9 mouse cellular contexts compared by ENCODE assay signal in the genomic region with DNA sequence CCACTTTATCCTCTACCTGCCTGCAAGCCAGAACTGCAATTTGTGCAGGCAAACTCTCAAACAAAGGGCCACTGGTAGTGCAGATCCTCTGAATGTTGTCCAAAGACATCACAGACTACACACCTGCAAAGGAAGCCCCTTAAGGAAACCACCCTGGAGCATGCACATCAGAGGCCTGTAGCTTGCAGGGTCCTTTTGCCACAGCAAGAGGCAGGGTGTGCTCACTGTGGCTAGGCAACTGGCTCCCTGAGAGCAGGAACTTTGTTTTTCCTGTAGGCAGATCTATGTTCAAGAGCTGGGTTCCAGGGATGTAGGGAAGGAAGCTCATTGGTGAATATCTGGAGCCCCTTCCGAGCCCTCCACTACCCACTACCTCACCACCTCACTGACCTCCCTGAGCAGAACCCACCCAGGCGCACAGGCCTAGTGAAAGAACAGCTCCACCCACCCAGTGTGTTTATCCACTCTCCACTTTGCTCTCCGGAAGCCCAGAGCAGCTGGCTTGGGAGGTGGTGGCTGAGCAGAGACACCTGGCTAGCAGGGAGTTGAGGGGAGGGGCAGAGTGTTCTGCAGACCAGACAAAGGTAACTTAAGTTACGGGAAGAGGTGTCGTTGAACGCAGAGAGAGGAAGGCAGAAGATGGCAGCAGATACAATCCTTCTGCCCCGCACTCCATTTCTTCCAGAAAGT. TPM values are rescaled to one million over a fixed set of nuclear protein-coding genes. Genes with fewer than 3 reads are reported as not detected.
DNase-seq lines count a peak whose midpoint lies in the region; ATAC-seq and TF ChIP-seq lines count a peak whose summit lies in the region.
"Had no signal": no experiment of that assay in that cellular context is flagged by ENCODE, and none has a peak within 500 bp of the region (broad histone marks: within the 10 kb centered on the region; RNA-seq: fewer than 3 reads in every experiment).

No protein-coding gene starts in this region.

- no peak for TF ChIP-seq CTCF in liver, postnatal 0 days (IDR thresholded peaks at IDR 0.05; ENCODE audit: low read depth)

- no peak for TF ChIP-seq EP300 in liver, postnatal 0 days (IDR thresholded peaks at IDR 0.05; ENCODE audit: low read depth)

- no peak overlapping the region for H3K9ac ChIP-seq in liver, embryonic 11.5 days (ENCODE audit: low read depth, low read length)
- H3K9ac ChIP-seq in liver, postnatal 0 days (replicated peaks), result no peak overlapping the region
- H3K9ac ChIP-seq in hindbrain, embryonic 12.5 days, result peak overlapping the region; percentile 27; the same call in 1 of the 2 replicates
- H3K9ac ChIP-seq: liver, embryonic 14.5 days had no signal

- H3K27ac ChIP-seq in liver, embryonic 11.5 days (ENCODE audit: low read depth, low read length), result no peak overlapping the region
- no peak overlapping the region for H3K27ac ChIP-seq in liver, postnatal 0 days (ENCODE audit: low read depth)
- H3K27ac ChIP-seq in hindbrain, embryonic 12.5 days, result 0 out of 2 replicates have a peak overlapping the region, but pooled peaks have one; percentile 17
- H3K27ac ChIP-seq: liver, embryonic 14.5 days had no signal

- H3K9me3 ChIP-seq in liver, embryonic 11.5 days (ENCODE audit: control insufficient read depth, low read length), result no peaks in the 10 kb centered on the region
- H3K9me3 ChIP-seq in liver, postnatal 0 days (ENCODE audit: low read length), result no peaks in the 10 kb centered on the region
- H3K9me3 ChIP-seq in hindbrain, embryonic 12.5 days (replicated peaks), result no peaks in the 10 kb centered on the region

- WGBS in liver, embryonic 11.5 days, result 46% methylated on average over 7 of the region's 7 CpGs
- WGBS in liver, postnatal 0 days (ENCODE audit: insufficient replicate concordance), result 64% methylated on average over 7 of the region's 7 CpGs
- WGBS in hindbrain, embryonic 12.5 days, result 54% methylated on average over 7 of the region's 7 CpGs

- H3K36me3 ChIP-seq in liver, embryonic 11.5 days (ENCODE audit: control insufficient read depth, insufficient read depth, low read length), result no peaks in the 10 kb centered on the region
- no peaks in the 10 kb centered on the region for H3K36me3 ChIP-seq in liver, postnatal 0 days (replicated peaks; ENCODE audit: insufficient read depth, low read length)
- H3K36me3 ChIP-seq in hindbrain, embryonic 12.5 days, result no peaks in the 10 kb centered on the region

- H3K4me3 ChIP-seq in liver, embryonic 11.5 days (ENCODE audit: low read depth, low read length), result no peak overlapping the region
- no peak overlapping the region for H3K4me3 ChIP-seq in liver, postnatal 0 days (ENCODE audit: low read depth, low read length)
- peak overlapping the region; percentile 48; the same call in 1 of the 2 replicates for H3K4me3 ChIP-seq in hindbrain, embryonic 12.5 days

- H3K4me1 ChIP-seq in liver, embryonic 11.5 days (replicated peaks; ENCODE audit: control insufficient read depth, insufficient read depth, low read length), result peaks cover 53% of the 10 kb centered on the region
- H3K4me1 ChIP-seq in liver, postnatal 0 days (ENCODE audit: insufficient read depth), result peaks cover 35% of the 10 kb centered on the region
- H3K4me1 ChIP-seq in hindbrain, embryonic 12.5 days, result peaks cover 79% of the 10 kb centered on the region

- H3K4me2 ChIP-seq in liver, embryonic 11.5 days, result peak overlapping the region; percentile 94
- no peak overlapping the region for H3K4me2 ChIP-seq in liver, postnatal 0 days (ENCODE audit: low read depth, low read length)
- H3K4me2 ChIP-seq in hindbrain, embryonic 12.5 days (replicated peaks), result peak overlapping the region; percentile 98

- peaks cover 52% of the 10 kb centered on the region for H3K27me3 ChIP-seq in liver, embryonic 11.5 days (replicated peaks; ENCODE audit: control insufficient read depth, insufficient read depth, low read length)
- H3K27me3 ChIP-seq in liver, postnatal 0 days (ENCODE audit: insufficient read depth, low read length), result peaks cover 45% of the 10 kb centered on the region
- peaks cover 26% of the 10 kb centered on the region for H3K27me3 ChIP-seq in hindbrain, embryonic 12.5 days

- ATAC-seq in liver, embryonic 11.5 days (replicated peaks; ENCODE audit: low FRiP score), result no peak
- ATAC-seq in liver, postnatal 0 days, result no peak
- no peak for ATAC-seq in hindbrain, embryonic 12.5 days (ENCODE audit: low FRiP score)
- ATAC-seq in erythroid progenitor cell, adult 5-6 weeks (replicated peaks; ENCODE audit: low FRiP score, poor library complexity, severe bottlenecking), result no peak

- DNase-seq in liver, embryonic 11.5 days (ENCODE audit: low spot score), result no peak
- no peak for DNase-seq in liver, postnatal 0 days
- DNase-seq in lung, postnatal 36 days, result peak; percentile 56
- peak; percentile 72 for DNase-seq in thymus, postnatal 25 days
- DNase-seq in embryo, embryonic 10.5 days (ENCODE audit: low spot score), result no peak
- no peak for DNase-seq in right cerebral cortex, adult 2 months (ENCODE audit: low spot score in 2 of 2)

RNA-seq across cellular contexts. Expression of a gene that starts 4.1 kb away (rescaled TPM):
- polyA plus RNA-seq in liver, embryonic 11.5 days (2014; fragmentation: Nextera tagmentation; extraction: Ambion mirVana), result 2.5 and 3.8 TPM in 2 replicates
- polyA plus RNA-seq in liver, postnatal 0 days (2015; fragmentation: Nextera tagmentation; extraction: Ambion mirVana), result 0.05 and 0.08 TPM in 2 replicates
- 14.6 and 17.4 TPM in 2 replicates for polyA plus RNA-seq in hindbrain, embryonic 12.5 days (2016; fragmentation: Nextera tagmentation; extraction: Ambion mirVana)
- not detected in 2 replicates for total RNA-seq in erythroid progenitor cell, adult 5-6 weeks (2015; ENCODE audit: low replicate concordance)
- not detected in 2 replicates for total RNA-seq in erythroid progenitor cell, adult 5-6 weeks (2017; ENCODE audit: low replicate concordance)

RNA-seq across cellular contexts. Expression of a gene that starts 17.3 kb away (rescaled TPM):
- polyA plus RNA-seq in liver, embryonic 11.5 days (2014; fragmentation: Nextera tagmentation; extraction: Ambion mirVana), result 6.4 and 7.2 TPM in 2 replicates
- 1.7 and 1.8 TPM in 2 replicates for polyA plus RNA-seq in liver, postnatal 0 days (2015; fragmentation: Nextera tagmentation; extraction: Ambion mirVana)
- polyA plus RNA-seq in hindbrain, embryonic 12.5 days (2016; fragmentation: Nextera tagmentation; extraction: Ambion mirVana), result 8.8 and 9.0 TPM in 2 replicates
- not detected in 2 replicates for total RNA-seq in erythroid progenitor cell, adult 5-6 weeks (2015; ENCODE audit: low replicate concordance)
- total RNA-seq in erythroid progenitor cell, adult 5-6 weeks (2017; ENCODE audit: low replicate concordance), result not detected in 2 replicates

RNA-seq across cellular contexts. Expression of a gene that starts 44.6 kb away (rescaled TPM):
- 0.75 and 1.0 TPM in 2 replicates for polyA plus RNA-seq in liver, embryonic 11.5 days (2014; fragmentation: Nextera tagmentation; extraction: Ambion mirVana)
- 0.25 and 0.48 TPM in 2 replicates for polyA plus RNA-seq in liver, postnatal 0 days (2015; fragmentation: Nextera tagmentation; extraction: Ambion mirVana)
- 0.35 and 0.46 TPM in 2 replicates for polyA plus RNA-seq in hindbrain, embryonic 12.5 days (2016; fragmentation: Nextera tagmentation; extraction: Ambion mirVana)
- not detected in 2 replicates for total RNA-seq in erythroid progenitor cell, adult 5-6 weeks (2015; ENCODE audit: low replicate concordance)
- total RNA-seq in erythroid progenitor cell, adult 5-6 weeks (2017; ENCODE audit: low replicate concordance), result not detected in 2 replicates

RNA-seq across cellular contexts. Expression of a gene that starts 46.1 kb away (rescaled TPM):
- polyA plus RNA-seq in liver, embryonic 11.5 days (2014; fragmentation: Nextera tagmentation; extraction: Ambion mirVana), result 54.6 and 55.2 TPM in 2 replicates
- 20.3 and 22.3 TPM in 2 replicates for polyA plus RNA-seq in liver, postnatal 0 days (2015; fragmentation: Nextera tagmentation; extraction: Ambion mirVana)
- polyA plus RNA-seq in hindbrain, embryonic 12.5 days (2016; fragmentation: Nextera tagmentation; extraction: Ambion mirVana), result 38.7 and 43.5 TPM in 2 replicates
- total RNA-seq in erythroid progenitor cell, adult 5-6 weeks (2015; ENCODE audit: low replicate concordance), result 11.9 TPM in 1 of 2 replicates, not detected in the other
- 1.7 and 8.0 TPM in 2 replicates for total RNA-seq in erythroid progenitor cell, adult 5-6 weeks (2017; ENCODE audit: low replicate concordance)

Comparison
In these comparisons a context has a peak if more than half of its experiments do, and no peak if none do; other contexts are left out.
1. DNase-seq: peak in lung, postnatal 36 days (single experiment) and thymus, postnatal 25 days (single experiment); none in liver, embryonic 11.5 days (single experiment), liver, postnatal 0 days (single experiment), embryo, embryonic 10.5 days (single experiment) and right cerebral cortex, adult 2 months (0 of 2).